Mouse (Mus musculus): ENCODE measurements around the gene 1700029I15Rik. TPM values are rescaled to one million over a fixed set of nuclear protein-coding genes. Genes with fewer than 3 reads are reported as not detected.

Gene 1700029I15Rik
- polyA plus RNA-seq, 1 experiment = 1.2 TPM

- Histone ChIP-seq H3K4me1 (ENCODE audit: control insufficient read depth, insufficient read depth, low read length) (peaks cover 12% of the 10 kb centered on the region), H3K9ac (ENCODE audit: low read depth, poor library complexity, severe bottlenecking) (no peak overlapping the region), H3K4me3 (ENCODE audit: low read depth, low read length) (no peak overlapping the region), H3K27ac (ENCODE audit: insufficient read depth, low read length) (no peak overlapping the region), H3K27me3 (ENCODE audit: control insufficient read depth, insufficient read depth, low read length, poor library complexity, severe bottlenecking) (no peaks in the 10 kb centered on the region), H3K9me3 (replicated peaks; ENCODE audit: control insufficient read depth, insufficient read depth, low read length, poor library complexity, severe bottlenecking) (no peaks in the 10 kb centered on the region), H3K36me3 (ENCODE audit: control insufficient read depth, insufficient read depth, low read length, poor library complexity, severe bottlenecking) (no peaks in the 10 kb centered on the region)
- TF ChIP-seq POLR2A (IDR thresholded peaks at IDR 0.05; ENCODE audit: insufficient read depth, low read length) (no peak), CTCF (IDR thresholded peaks at IDR 0.05; ENCODE audit: low read depth, low read length) (no peak), EP300 (IDR thresholded peaks at IDR 0.05; ENCODE audit: insufficient read depth, low read depth, low read length) (no peak)
These were observed 47.8 kb downstream of the 1700029I15Rik start for GRCm38 (mm10) chr2:92430089-92430488.

- no peaks in the 10 kb centered on the region for H3K9me3 ChIP-seq (replicated peaks; ENCODE audit: control insufficient read depth, insufficient read depth, low read length, poor library complexity, severe bottlenecking)
- H3K27me3 ChIP-seq (ENCODE audit: control insufficient read depth, insufficient read depth, low read length, poor library complexity, severe bottlenecking) = no peaks in the 10 kb centered on the region
- no peaks in the 10 kb centered on the region for H3K36me3 ChIP-seq (ENCODE audit: control insufficient read depth, insufficient read depth, low read length, poor library complexity, severe bottlenecking)
- no peak overlapping the region for H3K27ac ChIP-seq (ENCODE audit: insufficient read depth, low read length)
- H3K4me3 ChIP-seq (ENCODE audit: low read depth, low read length) = peak overlapping the region; percentile 29
- H3K9ac ChIP-seq (ENCODE audit: low read depth, poor library complexity, severe bottlenecking) = no peak overlapping the region
- no peak for TF ChIP-seq CTCF (IDR thresholded peaks at IDR 0.05; ENCODE audit: low read depth, low read length)
- TF ChIP-seq POLR2A (IDR thresholded peaks at IDR 0.05; ENCODE audit: insufficient read depth, low read length) = no peak
- TF ChIP-seq EP300 (IDR thresholded peaks at IDR 0.05; ENCODE audit: insufficient read depth, low read depth, low read length) = 0 out of 2 replicates have a peak, but pooled peaks have one; percentile 60
- peaks cover 10% of the 10 kb centered on the region for H3K4me1 ChIP-seq (ENCODE audit: control insufficient read depth, insufficient read depth, low read length)
These were observed 48.6 kb downstream of the 1700029I15Rik start for GRCm38 (mm10) chr2:92430723-92431541.

GRCm38 (mm10) chr2:92431611-92432179 is 49.4 kb downstream of the 1700029I15Rik start:
- Histone ChIP-seq H3K4me1 (ENCODE audit: control insufficient read depth, insufficient read depth, low read length) (peaks cover 10% of the 10 kb centered on the region), H3K36me3 (ENCODE audit: control insufficient read depth, insufficient read depth, low read length, poor library complexity, severe bottlenecking) (no peaks in the 10 kb centered on the region), H3K27me3 (ENCODE audit: control insufficient read depth, insufficient read depth, low read length, poor library complexity, severe bottlenecking) (no peaks in the 10 kb centered on the region), H3K9me3 (replicated peaks; ENCODE audit: control insufficient read depth, insufficient read depth, low read length, poor library complexity, severe bottlenecking) (no peaks in the 10 kb centered on the region), H3K9ac (ENCODE audit: low read depth, poor library complexity, severe bottlenecking) (no peak overlapping the region), H3K27ac (ENCODE audit: insufficient read depth, low read length) (no peak overlapping the region), H3K4me3 (ENCODE audit: low read depth, low read length) (peak overlapping the region; percentile 29)
- TF ChIP-seq POLR2A (IDR thresholded peaks at IDR 0.05; ENCODE audit: insufficient read depth, low read length) = no peak
- TF ChIP-seq EP300 (IDR thresholded peaks at IDR 0.05; ENCODE audit: insufficient read depth, low read depth, low read length) = no peak
- no peak for TF ChIP-seq CTCF (IDR thresholded peaks at IDR 0.05; ENCODE audit: low read depth, low read length)

GRCm38 (mm10) chr2:92432299-92433295 is 50.3 kb downstream of the 1700029I15Rik start:
- no peaks in the 10 kb centered on the region for H3K27me3 ChIP-seq (ENCODE audit: control insufficient read depth, insufficient read depth, low read length, poor library complexity, severe bottlenecking)
- H3K36me3 ChIP-seq (ENCODE audit: control insufficient read depth, insufficient read depth, low read length, poor library complexity, severe bottlenecking) = no peaks in the 10 kb centered on the region
- H3K27ac ChIP-seq (ENCODE audit: insufficient read depth, low read length) = no peak overlapping the region
- peak overlapping the region; percentile 46 for H3K9ac ChIP-seq (ENCODE audit: low read depth, poor library complexity, severe bottlenecking)
- peaks cover 10% of the 10 kb centered on the region for H3K4me1 ChIP-seq (ENCODE audit: control insufficient read depth, insufficient read depth, low read length)
- TF ChIP-seq EP300 (IDR thresholded peaks at IDR 0.05; ENCODE audit: insufficient read depth, low read depth, low read length) (no peak), POLR2A (IDR thresholded peaks at IDR 0.05; ENCODE audit: insufficient read depth, low read length) (no peak)
- no peaks in the 10 kb centered on the region for H3K9me3 ChIP-seq (replicated peaks; ENCODE audit: control insufficient read depth, insufficient read depth, low read length, poor library complexity, severe bottlenecking)
- peak overlapping the region; percentile 83 for H3K4me3 ChIP-seq (ENCODE audit: low read depth, low read length)

- no peaks in the 10 kb centered on the region for H3K9me3 ChIP-seq (replicated peaks; ENCODE audit: control insufficient read depth, insufficient read depth, low read length, poor library complexity, severe bottlenecking)
- H3K36me3 ChIP-seq (ENCODE audit: control insufficient read depth, insufficient read depth, low read length, poor library complexity, severe bottlenecking) = no peaks in the 10 kb centered on the region
- peak within 1 kb of the TSS; percentile 83 for H3K4me3 ChIP-seq (ENCODE audit: low read depth, low read length)
- TF ChIP-seq CTCF (IDR thresholded peaks at IDR 0.05; ENCODE audit: low read depth, low read length) (no peak), POLR2A (IDR thresholded peaks at IDR 0.05; ENCODE audit: insufficient read depth, low read length) (peak; percentile 64), EP300 (IDR thresholded peaks at IDR 0.05; ENCODE audit: insufficient read depth, low read depth, low read length) (no peak)
- no peak within 1 kb of the TSS for H3K27ac ChIP-seq (ENCODE audit: insufficient read depth, low read length)
- peaks cover 7% of the 10 kb centered on the region for H3K4me1 ChIP-seq (ENCODE audit: control insufficient read depth, insufficient read depth, low read length)
- H3K9ac ChIP-seq (ENCODE audit: low read depth, poor library complexity, severe bottlenecking) = peak within 1 kb of the TSS; percentile 46
- no peaks in the 10 kb centered on the region for H3K27me3 ChIP-seq (ENCODE audit: control insufficient read depth, insufficient read depth, low read length, poor library complexity, severe bottlenecking)
These were observed 51.4 kb downstream of the 1700029I15Rik start, which contains the start of gene Cry2 for GRCm38 (mm10) chr2:92433578-92434374. Gene Cry2, minus strand, starts transcription at chr2:92434043.

Data from ES-Bruce4 (cell line).